Mouse (Mus musculus) left cerebral cortex, adult 9 months (tissue): ENCODE measurements around the gene Lmtk2.
A peak's percentile ranks its signal among the peaks of the same experiment; 100 is the strongest.

Experiments used
- DNase-seq, 2 experiments: peaks; one replicate each; pipeline ENCODE4 v3.0.0; 2022; ENCODE audit warnings: low spot score in 2 of 2

Lmtk2 gene

GRCm38 (mm10) chr5:144100149-144100935 is at the start of gene Lmtk2:
Gene Lmtk2, plus strand, starts transcription at chr5:144100436.
- peak; percentile 92 to 98 for DNase-seq

- no peak for DNase-seq
These were observed 49.0 kb upstream of the Lmtk2 start for GRCm38 (mm10) chr5:144051268-144051667.

- no peak for DNase-seq
These were observed 46.8 kb upstream of the Lmtk2 start for GRCm38 (mm10) chr5:144053450-144053849.

GRCm38 (mm10) chr5:144054340-144054739 is 45.9 kb upstream of the Lmtk2 start:
- no peak for DNase-seq

- no peak for DNase-seq
These were observed 36.1 kb upstream of the Lmtk2 start for GRCm38 (mm10) chr5:144064093-144064492.

- DNase-seq, result no peak
These were observed 34.2 kb upstream of the Lmtk2 start for GRCm38 (mm10) chr5:144066036-144066435.

GRCm38 (mm10) chr5:144070064-144070463 is 30.2 kb upstream of the Lmtk2 start:
- no peak for DNase-seq

GRCm38 (mm10) chr5:144071249-144071648 is 29.0 kb upstream of the Lmtk2 start:
- DNase-seq, result peak in 1 of 2 experiments; percentile 43

GRCm38 (mm10) chr5:144077541-144077940 is 22.7 kb upstream of the Lmtk2 start:
- peak; percentile 49 to 52 for DNase-seq

GRCm38 (mm10) chr5:144080886-144081285 is 19.4 kb upstream of the Lmtk2 start:
- DNase-seq, result no peak

GRCm38 (mm10) chr5:144082006-144082405 is 18.2 kb upstream of the Lmtk2 start:
- peak in 1 of 2 experiments; percentile 55 for DNase-seq

GRCm38 (mm10) chr5:144083521-144083920 is 16.7 kb upstream of the Lmtk2 start:
- DNase-seq, result no peak

- no peak for DNase-seq
These were observed 16.0 kb upstream of the Lmtk2 start for GRCm38 (mm10) chr5:144084271-144084670.

- no peak for DNase-seq
These were observed 14.5 kb upstream of the Lmtk2 start for GRCm38 (mm10) chr5:144085696-144086095.

- DNase-seq, result no peak
These were observed 13.7 kb upstream of the Lmtk2 start for GRCm38 (mm10) chr5:144086494-144086893.

GRCm38 (mm10) chr5:144088354-144088753 is 11.9 kb upstream of the Lmtk2 start:
- no peak for DNase-seq

GRCm38 (mm10) chr5:144095461-144095970 is 4.7 kb upstream of the Lmtk2 start:
- no peak for DNase-seq

- DNase-seq, result no peak
These were observed 2.2 kb upstream of the Lmtk2 start for GRCm38 (mm10) chr5:144097902-144098639.

- DNase-seq, result no peak
These were observed 1.7 kb upstream of the Lmtk2 start for GRCm38 (mm10) chr5:144098640-144098929.

- no peak for DNase-seq
These were observed 712 bp downstream of the Lmtk2 start for GRCm38 (mm10) chr5:144100948-144101347.

- no peak for DNase-seq
These were observed 4.8 kb downstream of the Lmtk2 start for GRCm38 (mm10) chr5:144105070-144105469.

- no peak for DNase-seq
These were observed 5.4 kb downstream of the Lmtk2 start for GRCm38 (mm10) chr5:144105471-144106129.
